Mouse (Mus musculus): ENCODE data around the gene Slc36a1. TPM values are rescaled to one million over a fixed set of nuclear protein-coding genes. Genes with fewer than 3 reads are reported as not detected.

Gene Slc36a1
- polyA plus RNA-seq (2017; shearing (Covaris generic)): 3.7 TPM

DNA sequence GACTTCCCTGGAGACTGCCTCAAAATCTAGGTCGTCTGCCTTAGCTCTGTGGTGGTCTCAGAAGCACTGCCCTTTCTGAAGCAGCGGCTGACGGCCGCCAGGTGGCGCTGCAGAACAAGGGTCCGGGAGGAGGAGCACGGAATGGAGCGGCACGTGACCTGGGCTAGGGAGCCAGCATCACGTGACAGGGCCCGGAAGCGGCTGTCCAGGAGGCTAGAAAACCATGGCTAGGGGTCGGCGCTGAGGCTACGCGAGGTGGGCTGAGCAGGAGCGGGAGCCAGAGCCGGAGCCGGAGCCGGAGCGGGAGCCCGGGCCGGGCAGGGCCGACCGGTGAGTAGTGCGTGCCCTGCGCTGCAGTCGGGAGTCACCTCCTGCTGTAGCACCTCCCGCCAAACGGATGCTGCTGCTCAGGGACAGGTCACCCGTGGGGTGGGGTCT, at the start of gene Slc36a1:
Slc36a1 (plus strand) TSS at position 192 of the 438 bp plus-strand sequence.

GRCm38 (mm10) chr11:55184733-55185291, 19.3 kb upstream of the Slc36a1 start, which contains the start of gene Slc36a2:
TSS of gene Slc36a2 (minus strand) at chr11:55185077.

Other genes starting within 250 kb of the Slc36a1 start
- gene Tnip1, start 241.4 kb upstream of the Slc36a1 start, polyA plus RNA-seq (2017; shearing (Covaris generic)): 190 TPM
- gene Anxa6, start 170.9 kb upstream of the Slc36a1 start, polyA plus RNA-seq (2017; shearing (Covaris generic)): 647 TPM
- gene Ccdc69, start 126.2 kb upstream of the Slc36a1 start, polyA plus RNA-seq (2017; shearing (Covaris generic)): 88.0 TPM
- 116 TPM for gene Gm2a, start 106.2 kb upstream of the Slc36a1 start, polyA plus RNA-seq (2017; shearing (Covaris generic))
- 0.71 TPM for gene Slc36a3, start 52.6 kb upstream of the Slc36a1 start, polyA plus RNA-seq (2017; shearing (Covaris generic))
- gene Slc36a2, start 19.3 kb upstream of the Slc36a1 start, polyA plus RNA-seq (2017; shearing (Covaris generic)): not detected
- gene Fat2, start 132.2 kb downstream of the Slc36a1 start, polyA plus RNA-seq (2017; shearing (Covaris generic)): not detected
- gene Sparc, start 218.8 kb downstream of the Slc36a1 start, polyA plus RNA-seq (2017; shearing (Covaris generic)): 0.78 TPM